Mouse (Mus musculus): ENCODE measurements around the gene Hoxc6.

- TF ChIP-seq GATA1 (IDR thresholded peaks at IDR 0.05; ENCODE audit: low read length) (no peak), TAL1 (IDR thresholded peaks at IDR 0.05; ENCODE audit: low read length) (no peak)
These were observed 638 bp downstream of the Hoxc6 start for GRCm38 (mm10) chr15:102998608-102999182.
